Mouse (Mus musculus) left cerebral cortex, postnatal 25 days (tissue): Measurements from ENCODE around the gene Ltbp1. TPM values are rescaled to one million over a fixed set of nuclear protein-coding genes. Genes with fewer than 3 reads are reported as not detected.

ENCODE experiments used
- DNase-seq, 2 experiments: peaks; one replicate each; pipeline ENCODE4 v3.0.0; 2022; ENCODE audit warnings: low spot score in 2 of 2, mixed read lengths in 1 of 2
- intact Hi-C: fragments of 180-260 bp; cut with DNase I; formaldehyde crosslinking; loops from one replicate; pipeline ENCODE4 v1.15.1; 2025
- total RNA-seq, 2 experiments: library from RNA; stranded (reverse); gene quantifications; 2 replicates each; pipeline ENCODE4 v1.2.3; 2021

Ltbp1 gene
- total RNA-seq = 1 to 10 TPM; 8.9 to 9.1 TPM

DNA sequence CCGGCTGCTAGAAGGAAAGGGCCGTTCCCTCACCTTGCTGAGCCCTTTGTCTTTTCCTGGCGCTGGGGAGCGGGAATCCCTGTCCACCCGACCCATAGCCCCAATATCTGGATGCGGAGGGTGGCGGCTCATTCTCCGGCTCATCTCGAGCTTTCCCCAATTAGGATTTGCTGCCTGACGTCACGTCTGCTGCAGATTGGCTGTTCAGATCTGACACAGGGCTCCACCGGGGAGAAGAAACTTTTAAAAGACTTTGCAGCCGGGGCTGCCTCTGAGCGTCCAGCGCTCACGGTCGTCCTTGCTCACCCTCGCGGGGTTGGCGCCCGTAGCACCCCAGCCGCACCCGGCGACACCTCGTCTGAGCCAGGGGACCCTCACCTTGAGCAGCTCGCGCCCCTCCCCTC lies at the start of gene Ltbp1:
TSS of gene Ltbp1 (plus strand) at position 288 of the 404 bp plus-strand sequence.
- DNase-seq = peak; percentile 60 to 72
- intact Hi-C loops = loop anchor here (1.0 to 10.0 kb wide), 3 partner anchors 82 to 270 kb away; no protein-coding TSS in a partner anchor

DNA sequence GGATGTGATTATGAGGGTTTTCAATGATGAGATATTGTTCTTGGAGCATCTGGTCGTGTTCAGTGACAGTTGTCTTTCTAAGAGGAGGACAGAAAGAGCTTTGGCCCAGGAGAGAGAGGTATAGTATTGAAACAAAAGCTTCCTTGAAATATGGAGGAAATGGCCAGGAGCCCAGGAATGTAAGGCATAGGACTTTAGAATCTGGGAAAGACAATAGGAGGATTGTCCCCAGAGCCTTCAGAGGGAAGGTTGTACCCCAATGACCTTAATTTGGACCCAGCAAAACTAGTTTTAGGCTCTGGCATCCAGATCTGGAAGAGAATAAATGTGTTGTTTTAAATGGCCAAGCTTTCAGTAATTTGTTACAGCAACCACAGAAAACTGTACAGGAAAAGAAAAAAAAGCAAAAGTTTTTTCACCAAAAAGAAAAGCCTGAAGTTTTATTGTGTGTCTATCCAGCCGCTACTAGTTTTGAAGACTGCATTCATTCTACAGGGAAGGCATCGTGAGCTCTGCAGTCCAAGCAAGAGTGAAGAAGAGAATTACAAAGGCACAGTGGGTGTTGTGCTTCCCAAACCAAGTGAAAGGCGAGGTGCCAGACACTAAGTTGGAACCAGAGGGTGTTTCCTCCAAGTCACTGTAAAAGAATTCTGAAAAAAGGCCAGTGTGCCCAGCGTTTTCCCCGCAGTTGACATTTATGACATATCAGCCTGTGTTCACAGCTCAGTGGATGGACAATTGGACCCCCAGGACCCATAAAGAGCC lies 45.7 kb upstream of the Ltbp1 start:
- intact Hi-C loops = no loop called here
- peak in 1 of 2 experiments; percentile 39 for DNase-seq

DNA sequence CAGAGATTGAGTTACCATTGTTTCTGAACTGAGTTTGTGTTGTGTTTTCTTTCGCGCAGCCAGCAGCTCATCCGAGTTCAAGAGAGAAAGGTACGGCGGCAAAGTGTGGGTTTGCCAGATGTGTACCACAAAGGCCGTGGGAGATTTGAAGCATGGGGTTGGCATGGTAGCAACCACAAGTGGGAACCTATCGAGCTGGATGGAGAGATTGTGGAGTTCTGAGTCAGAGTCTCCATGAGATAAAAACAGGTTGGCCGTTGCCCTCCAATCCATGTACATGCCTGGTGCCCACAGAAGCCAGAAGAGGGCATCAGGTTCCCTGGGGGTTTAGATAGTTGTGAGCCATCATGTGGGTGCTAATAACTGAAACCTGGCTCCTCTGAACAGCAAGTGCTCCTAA lies 42.1 kb upstream of the Ltbp1 start:
- intact Hi-C loops = no loop called here
- no peak for DNase-seq

DNA sequence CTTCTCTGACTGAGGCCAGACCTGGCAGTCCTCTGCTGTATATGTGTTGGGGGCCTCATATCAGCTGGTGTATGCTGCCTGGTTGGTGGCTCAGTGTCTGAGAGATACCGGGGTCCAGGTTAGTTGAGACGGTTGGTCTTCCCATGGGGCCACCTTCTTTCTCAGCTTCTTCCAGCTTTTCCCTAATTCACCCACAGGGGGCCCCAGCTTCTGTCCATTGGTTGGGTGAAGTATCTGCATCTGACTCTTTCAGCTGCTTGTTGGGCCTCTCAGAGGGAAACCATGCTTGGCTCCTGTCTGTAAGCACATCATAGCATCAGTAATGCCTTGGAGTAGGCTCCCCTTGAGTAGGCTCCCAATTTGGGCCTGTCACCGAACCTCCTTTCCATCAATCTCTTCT lies 41.5 kb upstream of the Ltbp1 start:
- intact Hi-C loops = no loop called here
- DNase-seq = no peak

DNA sequence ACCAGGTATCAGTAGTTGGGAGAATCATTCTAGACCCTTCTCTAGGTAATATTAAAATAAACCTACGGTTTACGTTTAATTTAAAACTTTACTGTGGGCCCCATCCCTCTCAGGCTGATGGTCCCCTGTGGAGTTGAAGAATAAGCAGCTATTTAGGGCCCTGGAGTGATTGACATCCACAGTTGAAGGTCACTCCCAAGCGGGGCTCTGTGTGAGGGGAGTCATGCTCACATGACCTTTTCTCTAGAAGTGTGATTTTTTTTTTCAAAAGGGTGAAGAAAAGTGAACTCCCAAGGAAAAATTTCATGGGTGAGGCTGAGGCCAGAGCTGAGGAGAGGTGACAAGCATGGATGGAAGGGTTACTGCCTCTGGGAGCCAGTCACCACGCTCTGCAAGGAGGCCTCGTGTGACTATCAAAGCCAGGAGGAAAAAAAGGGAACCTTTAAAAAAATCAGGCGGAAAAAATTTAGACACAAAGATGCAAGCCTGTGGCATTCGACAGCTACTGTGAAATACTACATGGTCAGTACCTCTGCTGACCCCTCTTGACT lies 38.0 kb upstream of the Ltbp1 start:
- intact Hi-C loops = no loop called here
- no peak for DNase-seq

DNA sequence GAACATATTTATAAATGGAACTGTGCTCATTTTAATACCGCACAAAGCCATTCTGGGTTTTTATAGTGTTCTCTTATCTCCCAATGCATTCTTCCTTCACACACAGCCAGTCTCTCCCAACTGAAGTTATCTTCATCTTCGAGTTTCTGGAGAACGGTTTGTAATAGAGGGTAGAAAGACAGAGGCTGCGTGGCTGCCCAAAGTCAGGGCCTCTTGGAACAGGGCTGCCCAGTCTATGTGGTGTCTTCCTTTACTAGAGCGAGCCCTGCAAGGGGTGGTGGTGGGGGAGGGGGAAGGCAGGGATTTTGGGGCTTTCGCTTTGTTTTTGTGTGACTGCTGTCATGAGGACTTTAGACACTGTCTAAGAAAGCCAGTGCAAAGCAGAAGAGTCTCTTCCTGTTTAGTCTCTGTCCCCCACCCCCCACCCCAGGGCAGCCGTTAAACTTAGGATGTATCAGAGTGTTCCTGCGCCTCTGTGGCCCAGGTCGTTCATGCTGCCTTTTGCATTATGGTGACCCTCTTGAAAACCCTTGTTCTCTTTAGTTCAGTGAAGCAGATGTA lies 37.1 kb upstream of the Ltbp1 start:
- intact Hi-C loops = no loop called here
- DNase-seq = no peak

DNA sequence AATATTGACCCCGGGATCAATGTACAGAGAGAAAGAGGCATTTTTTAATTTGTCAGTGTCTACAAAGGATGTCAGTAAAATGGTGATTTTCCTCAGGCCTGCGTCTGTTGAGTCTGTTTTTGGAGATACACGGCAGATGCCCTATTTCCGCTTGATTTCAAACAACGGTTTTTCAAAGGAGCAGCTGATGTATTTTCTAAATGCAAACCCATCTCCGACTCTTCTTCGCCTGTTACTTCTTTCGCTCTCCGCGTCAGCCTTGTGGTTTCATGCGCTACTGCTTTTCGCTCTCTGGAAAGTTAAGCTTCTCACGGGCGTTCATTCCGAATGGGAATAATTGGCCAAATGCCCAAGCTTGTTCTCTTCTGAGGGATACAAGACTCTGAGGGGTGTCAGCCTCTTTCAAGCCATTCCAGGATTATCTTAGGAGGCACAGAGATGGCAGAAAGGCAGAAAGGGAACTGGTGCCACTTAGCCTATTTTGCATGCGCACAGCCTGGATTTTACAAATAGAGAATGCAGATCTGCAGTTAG lies 36.6 kb upstream of the Ltbp1 start:
- DNase-seq = peak in 1 of 2 experiments; percentile 3
- intact Hi-C loops = no loop called here

DNA sequence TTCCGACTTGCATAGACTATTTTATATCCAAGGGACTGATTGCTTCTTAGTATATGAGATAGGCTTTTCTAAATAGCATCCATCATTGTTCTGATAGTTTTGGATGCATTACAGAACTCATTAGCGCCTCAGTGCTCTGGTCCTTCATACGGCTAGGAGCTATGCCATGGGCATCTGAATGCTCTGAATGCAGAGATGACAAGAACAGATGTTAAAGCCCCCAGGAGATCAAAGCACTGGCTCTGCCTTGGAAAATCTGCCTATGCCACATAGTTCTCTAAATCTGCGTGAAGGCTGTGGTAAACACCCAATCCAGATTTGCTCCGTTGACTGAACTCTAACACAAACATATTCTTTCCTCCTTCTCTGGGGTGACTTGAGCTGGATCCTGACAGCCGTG lies 30.2 kb upstream of the Ltbp1 start:
- intact Hi-C loops = no loop called here

DNA sequence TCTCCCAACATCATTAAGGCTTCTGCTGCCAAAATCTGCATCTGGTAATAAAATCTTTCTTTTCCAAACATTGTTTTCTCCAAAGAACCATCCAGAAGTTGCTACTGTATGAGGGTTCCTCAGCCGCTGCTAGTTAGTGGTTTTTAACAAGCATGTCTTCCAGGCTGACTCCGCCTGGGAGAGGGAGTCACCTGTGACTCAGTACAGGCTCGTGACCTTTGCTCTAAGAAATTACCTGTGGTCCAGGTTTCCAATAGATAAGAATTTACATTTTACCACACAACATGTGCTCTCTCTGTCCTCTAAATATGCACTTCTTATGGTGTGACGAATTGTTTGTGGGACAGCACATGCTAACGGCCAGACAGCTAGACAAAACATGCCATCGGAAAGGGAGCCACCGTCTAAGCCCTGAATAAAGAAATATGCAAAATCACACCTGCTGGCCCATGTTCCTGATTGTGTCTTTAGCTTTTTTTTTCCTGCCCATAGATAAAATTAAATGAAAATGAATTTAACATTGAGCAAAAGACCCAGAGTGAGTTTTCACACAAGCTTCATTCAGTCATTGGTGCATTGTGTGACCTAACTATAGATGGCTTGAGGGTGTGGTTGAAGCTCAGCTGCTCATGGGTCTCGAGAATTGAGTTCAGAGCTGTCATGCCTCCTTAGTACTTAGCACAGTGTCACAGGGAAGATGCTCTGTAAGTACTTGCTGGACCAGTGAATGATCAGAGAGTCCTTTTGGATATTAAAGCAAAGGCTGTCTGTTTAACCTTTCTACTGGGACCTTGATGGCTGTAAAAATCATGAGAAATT lies 29.0 kb upstream of the Ltbp1 start:
- intact Hi-C loops = no loop called here
- no peak for DNase-seq

More for the DNA sequence above, 30.2 kb upstream of the Ltbp1 start:
- no peak for DNase-seq

DNA sequence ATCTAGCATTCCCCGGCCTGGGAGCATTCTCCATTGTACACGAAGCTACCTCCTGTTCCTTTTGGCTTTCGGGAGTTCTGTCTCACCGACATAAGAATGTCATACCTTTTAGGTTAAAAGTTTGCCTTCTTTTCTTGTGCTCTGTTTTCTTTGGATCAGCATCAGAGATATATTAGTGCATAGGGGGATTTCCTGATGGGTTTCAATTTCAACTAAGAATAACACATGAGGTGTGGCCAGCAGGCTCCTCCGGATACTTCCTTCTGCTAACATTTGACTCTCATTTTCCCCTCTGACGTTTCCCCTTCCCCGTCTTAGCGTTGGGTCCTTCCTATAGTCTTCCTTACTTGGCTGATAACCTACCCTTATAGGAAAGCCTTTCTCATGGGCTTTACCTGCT lies 25.6 kb upstream of the Ltbp1 start:
- intact Hi-C loops = no loop called here
- no peak for DNase-seq

DNA sequence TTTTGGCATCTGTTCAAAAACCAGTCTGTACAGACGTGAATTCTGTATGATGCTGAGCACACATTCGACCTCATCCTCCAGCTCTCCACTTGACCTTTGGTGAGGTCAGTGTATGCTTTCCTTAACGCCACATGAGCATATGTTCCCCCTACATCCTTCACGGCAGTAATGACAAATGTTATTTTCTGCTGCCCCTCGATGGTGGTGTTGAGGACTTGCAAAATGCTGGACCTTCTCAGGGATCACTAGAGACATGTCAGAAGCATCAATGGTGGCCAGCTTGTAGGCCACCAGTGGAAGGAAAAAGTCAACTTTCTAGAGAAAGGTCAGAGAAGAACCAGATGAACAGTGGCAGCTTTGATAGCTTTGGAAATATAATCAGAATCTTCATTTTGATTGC lies 23.7 kb upstream of the Ltbp1 start:
- intact Hi-C loops = no loop called here
- no peak for DNase-seq

DNA sequence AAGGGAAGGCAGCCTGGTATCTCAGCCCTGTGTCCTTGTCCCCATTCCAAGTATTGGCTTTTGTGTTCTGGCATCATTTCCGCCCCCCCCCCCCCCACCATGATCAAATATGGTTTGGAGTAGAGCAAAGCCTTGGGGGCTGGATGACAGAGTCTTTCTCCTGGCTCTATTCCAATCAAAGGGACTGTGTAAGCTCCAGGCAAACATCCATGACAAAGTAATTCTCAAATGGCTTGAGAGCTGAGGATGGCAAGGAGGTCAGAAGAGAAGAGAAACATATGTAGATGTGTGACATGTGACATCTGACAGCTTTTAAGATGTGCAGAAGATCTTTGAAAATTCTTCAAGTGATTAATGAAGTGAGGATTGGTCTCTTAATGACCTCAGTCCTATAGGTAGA lies 22.5 kb upstream of the Ltbp1 start:
- intact Hi-C loops = no loop called here

DNA sequence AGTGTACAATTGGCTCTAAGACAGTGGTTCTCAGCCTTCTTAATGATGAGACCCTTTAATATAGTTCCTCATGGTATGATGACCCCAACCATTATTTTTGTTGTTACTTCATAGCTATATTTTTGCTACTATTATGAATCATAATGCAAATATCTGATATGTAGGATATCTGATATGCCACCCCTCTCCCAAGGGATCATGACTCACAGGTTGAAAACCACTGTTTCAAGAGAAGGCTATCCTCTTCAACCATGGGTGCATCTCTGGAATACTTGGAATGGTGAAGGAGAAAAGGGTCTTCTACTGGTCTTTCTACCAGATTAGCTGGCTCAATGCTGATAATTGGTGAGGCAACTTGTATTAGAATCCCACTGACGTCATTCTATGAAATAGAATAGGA lies 21.3 kb upstream of the Ltbp1 start:
- no peak for DNase-seq
- intact Hi-C loops = no loop called here

More for the DNA sequence above, 22.5 kb upstream of the Ltbp1 start:
- no peak for DNase-seq

DNA sequence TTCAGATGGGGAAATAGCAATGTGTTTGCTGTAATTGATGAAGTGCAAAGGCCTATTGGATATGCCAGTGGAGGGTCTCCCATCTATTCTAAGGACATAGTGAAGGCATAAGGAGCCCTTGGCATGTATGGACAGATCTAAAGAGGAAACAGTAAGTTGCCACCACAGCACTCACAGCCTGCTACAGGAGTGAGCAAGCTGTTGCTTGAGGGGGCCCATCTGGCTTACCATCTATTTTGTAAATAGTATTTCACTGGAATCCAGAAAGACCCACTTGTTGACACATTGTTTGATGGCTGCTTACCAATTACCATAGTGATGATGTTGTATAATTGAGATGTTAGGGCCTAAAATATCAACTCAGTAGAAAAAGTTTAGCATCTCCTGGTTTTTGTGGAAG lies 20.7 kb upstream of the Ltbp1 start:
- peak; percentile 9 to 53 for DNase-seq
- intact Hi-C loops = no loop called here

DNA sequence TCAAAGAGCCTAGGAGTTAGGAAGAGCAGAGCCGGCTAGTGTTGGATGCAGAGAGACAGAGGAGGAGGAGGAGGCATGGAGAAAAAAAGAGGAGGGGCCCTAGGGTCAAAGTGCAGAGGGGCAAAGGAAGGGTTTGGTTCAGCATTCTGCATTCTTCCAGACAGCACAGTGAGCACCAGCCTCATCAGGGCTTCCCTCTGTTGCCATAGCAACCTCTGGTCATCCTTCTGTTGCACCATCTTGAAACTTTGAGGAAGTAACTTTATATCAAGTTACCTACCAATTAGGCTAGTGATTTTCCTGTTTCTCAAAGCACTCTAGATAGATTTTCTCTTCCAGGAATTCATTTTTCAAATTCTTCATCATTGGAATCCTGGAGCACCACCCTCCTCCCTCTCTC lies 18.3 kb upstream of the Ltbp1 start:
- DNase-seq = no peak
- intact Hi-C loops = no loop called here

DNA sequence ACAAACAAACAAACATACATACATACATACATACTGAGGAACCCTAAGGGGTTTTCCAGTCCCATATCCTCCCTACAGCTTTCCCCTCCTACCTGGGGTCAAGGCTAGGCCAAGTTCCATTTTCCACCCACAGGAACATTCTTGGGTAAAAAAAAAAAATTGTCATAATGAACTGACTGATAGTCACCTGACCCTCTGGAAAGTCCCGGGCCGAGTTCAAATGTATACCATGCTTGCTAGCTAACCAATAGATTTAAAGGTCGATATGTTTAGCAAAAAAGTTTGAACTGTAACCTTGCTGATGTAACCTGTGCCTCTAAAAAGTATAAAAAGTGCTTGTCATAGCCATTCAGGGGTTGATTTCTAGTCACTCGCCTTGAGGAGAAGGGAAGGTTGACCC lies 15.7 kb upstream of the Ltbp1 start:
- DNase-seq = no peak
- intact Hi-C loops = no loop called here

DNA sequence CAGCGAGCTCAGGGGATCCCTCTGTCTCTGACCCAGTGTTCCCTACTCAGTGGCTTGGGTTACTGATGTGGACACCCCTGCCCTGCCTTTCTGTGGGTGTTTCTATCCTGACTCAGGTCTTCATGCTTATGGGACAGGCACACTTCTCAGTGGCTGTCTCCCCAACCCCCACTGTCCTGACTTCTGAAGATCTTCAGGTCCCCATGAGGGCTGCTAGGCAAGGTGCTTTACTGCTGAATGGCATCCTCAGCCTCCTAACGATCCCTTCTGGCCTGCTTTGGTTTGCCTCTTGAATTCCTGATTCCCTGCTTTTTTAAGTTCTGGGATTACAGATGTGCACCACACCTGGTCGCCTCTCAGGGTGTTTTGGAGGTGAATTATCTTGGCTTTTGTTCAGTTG lies 14.8 kb upstream of the Ltbp1 start:
- intact Hi-C loops = no loop called here
- no peak for DNase-seq

DNA sequence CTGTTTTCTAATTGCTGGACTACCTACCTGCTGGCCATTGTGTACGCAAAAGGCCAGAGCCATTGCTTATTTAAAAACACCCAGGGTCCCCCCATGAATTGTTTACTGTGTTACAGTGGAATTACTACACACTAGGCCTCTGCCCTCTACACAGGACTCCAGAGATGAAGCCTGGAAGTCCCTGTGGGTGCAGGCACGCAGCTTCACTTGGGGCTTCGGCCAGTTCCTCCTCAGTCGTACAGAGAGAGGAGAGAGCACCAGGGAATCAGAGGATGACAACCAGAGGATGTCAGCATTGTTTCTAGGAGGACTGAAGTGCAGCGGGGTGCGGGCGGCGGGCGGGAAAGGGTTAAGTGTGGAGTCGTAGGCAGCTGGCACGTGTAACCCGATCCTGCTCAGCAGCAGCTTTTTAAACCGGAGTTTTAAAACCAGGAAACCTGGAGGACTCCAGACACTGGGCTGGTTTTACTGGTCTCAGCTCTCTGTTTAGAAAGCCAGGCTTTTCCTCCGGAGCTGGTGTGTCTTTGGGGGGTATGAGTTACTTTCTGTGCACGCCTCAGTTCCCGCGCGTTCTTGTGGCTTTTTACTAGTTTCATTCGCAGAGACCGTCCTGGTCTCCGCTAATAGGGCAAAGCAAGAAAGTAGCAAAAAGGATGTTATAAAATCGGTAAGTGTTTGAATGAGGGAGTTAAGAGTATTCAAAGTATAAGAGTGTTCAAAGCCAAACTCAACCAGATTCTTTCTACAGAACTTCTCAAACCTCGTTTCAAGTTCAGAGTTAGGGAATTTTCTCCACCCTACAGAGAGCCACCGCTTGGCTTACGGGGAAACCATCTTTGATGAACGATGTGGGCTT lies 11.4 kb upstream of the Ltbp1 start:
- intact Hi-C loops = no loop called here
- DNase-seq = no peak

DNA sequence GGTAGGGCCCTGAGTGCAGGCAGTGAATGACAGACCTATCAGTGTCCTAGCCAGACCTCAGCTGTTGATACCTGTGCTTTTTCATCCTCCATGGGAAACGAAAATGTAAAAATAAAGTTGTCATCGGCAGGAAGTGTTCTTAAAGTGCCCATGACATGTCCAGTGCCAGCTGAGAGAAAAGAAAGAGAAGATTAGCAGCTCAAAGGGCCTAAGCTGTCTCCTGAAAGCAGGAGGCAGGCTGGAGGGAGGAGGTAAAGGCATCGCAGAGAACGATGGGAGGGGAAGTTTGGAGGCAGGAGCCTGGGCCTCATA lies 10.8 kb upstream of the Ltbp1 start:
- intact Hi-C loops = no loop called here
- no peak for DNase-seq
